ENCODE assay signal across 19 mouse cellular contexts in the genomic region with DNA sequence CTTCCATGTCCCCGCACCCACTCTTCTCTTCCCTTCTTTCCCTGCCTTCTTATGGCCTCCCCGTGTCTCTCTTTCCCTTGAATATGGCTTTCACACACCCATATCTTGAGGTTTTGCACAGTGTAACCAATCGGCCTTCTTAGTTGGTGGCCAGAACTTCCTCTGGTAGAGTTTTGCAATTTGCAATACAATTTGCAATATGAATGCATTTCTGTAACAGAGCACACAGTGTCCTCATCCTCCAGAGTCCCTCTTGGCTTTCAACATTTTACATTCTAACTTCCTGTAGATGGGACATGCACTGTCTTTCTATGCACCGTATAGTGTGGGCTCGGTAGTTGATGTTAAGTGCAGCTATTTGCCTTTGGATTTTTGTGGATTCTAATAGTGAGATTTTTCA.
DNase-seq lines count a peak whose midpoint lies in the region; ATAC-seq lines count a peak whose summit lies in the region.
"Had no signal": no experiment of that assay in that cellular context is flagged by ENCODE, and none has a peak within 500 bp of the region (broad histone marks: within the 10 kb centered on the region; RNA-seq: fewer than 3 reads in every experiment).

No protein-coding gene starts in this region.

- no peaks in the 10 kb centered on the region for H3K9me3 ChIP-seq in liver, embryonic 15.5 days (replicated peaks)
- H3K9me3 ChIP-seq in liver, embryonic 11.5 days (ENCODE audit: control insufficient read depth, low read length), result no peaks in the 10 kb centered on the region
- H3K9me3 ChIP-seq: embryonic facial prominence, embryonic 12.5 days; heart, embryonic 12.5 days; hindbrain, embryonic 10.5 days had no signal

- no peak overlapping the region for H3K9ac ChIP-seq in liver, embryonic 15.5 days
- H3K9ac ChIP-seq in liver, embryonic 11.5 days (ENCODE audit: low read depth, low read length), result no peak overlapping the region
- H3K9ac ChIP-seq: embryonic facial prominence, embryonic 12.5 days; heart, embryonic 12.5 days; hindbrain, embryonic 14.5 days had no signal

- DNase-seq in liver, embryonic 11.5 days (ENCODE audit: low spot score), result no peak
- DNase-seq in lung, postnatal 36 days, result peak; percentile 1
- DNase-seq in lung, postnatal 4 days, result no peak
- DNase-seq in gastrocnemius, adult 18-20 months (ENCODE audit: low spot score), result no peak
- DNase-seq in adrenal gland, postnatal 4 days (ENCODE audit: low spot score in 2 of 2), result no peak
- DNase-seq: adrenal gland, adult 2 months; adrenal gland, postnatal 25 days; cerebellum, adult 11 months; cerebellum, adult 8-10 months; gastrocnemius, postnatal 14 days had no signal

- H3K4me2 ChIP-seq in liver, embryonic 15.5 days, result no peak overlapping the region
- H3K4me2 ChIP-seq in liver, embryonic 11.5 days, result no peak overlapping the region
- H3K4me2 ChIP-seq: embryonic facial prominence, embryonic 12.5 days; heart, embryonic 12.5 days; hindbrain, embryonic 14.5 days had no signal

- H3K27me3 ChIP-seq in liver, embryonic 15.5 days, result no peaks in the 10 kb centered on the region
- H3K27me3 ChIP-seq in liver, embryonic 11.5 days (replicated peaks; ENCODE audit: control insufficient read depth, insufficient read depth, low read length), result no peaks in the 10 kb centered on the region
- H3K27me3 ChIP-seq: embryonic facial prominence, embryonic 12.5 days; heart, embryonic 12.5 days; Patski had no signal

- H3K36me3 ChIP-seq in liver, embryonic 15.5 days (replicated peaks), result no peaks in the 10 kb centered on the region
- no peaks in the 10 kb centered on the region for H3K36me3 ChIP-seq in liver, embryonic 11.5 days (ENCODE audit: control insufficient read depth, insufficient read depth, low read length)
- H3K36me3 ChIP-seq: embryonic facial prominence, embryonic 12.5 days; heart, embryonic 12.5 days; hindbrain, embryonic 10.5 days had no signal

- H3K27ac ChIP-seq in liver, embryonic 15.5 days (replicated peaks), result no peak overlapping the region
- no peak overlapping the region for H3K27ac ChIP-seq in liver, embryonic 11.5 days (ENCODE audit: low read depth, low read length)
- H3K27ac ChIP-seq: embryonic facial prominence, embryonic 12.5 days; hindbrain, embryonic 10.5 days; hindbrain, embryonic 14.5 days had no signal

- 61% methylated on average over 5 of the region's 5 CpGs for WGBS in liver, embryonic 15.5 days (ENCODE audit: insufficient replicate concordance)
- 74% methylated on average over 5 of the region's 5 CpGs for WGBS in liver, embryonic 11.5 days

- no peak overlapping the region for H3K4me3 ChIP-seq in liver, embryonic 15.5 days (replicated peaks)
- H3K4me3 ChIP-seq in liver, embryonic 11.5 days (ENCODE audit: low read depth, low read length), result no peak overlapping the region
- H3K4me3 ChIP-seq: embryonic facial prominence, embryonic 12.5 days; heart, embryonic 12.5 days; hindbrain, embryonic 10.5 days had no signal

- peak; percentile 37; the same call in 1 of the 2 replicates for ATAC-seq in liver, embryonic 15.5 days (ENCODE audit: insufficient read depth)
- no peak for ATAC-seq in liver, embryonic 11.5 days (replicated peaks; ENCODE audit: low FRiP score)
- peak; percentile 91 for ATAC-seq in megakaryocyte progenitor cell, adult 5-6 weeks (replicated peaks; ENCODE audit: poor library complexity)
- ATAC-seq: activated CD4-positive, CD25-positive, alpha-beta regulatory T cell, adult 4 months; forebrain, embryonic 16.5 days; Patski had no signal

- H3K4me1 ChIP-seq in liver, embryonic 15.5 days (replicated peaks), result no peaks in the 10 kb centered on the region
- H3K4me1 ChIP-seq in liver, embryonic 11.5 days (replicated peaks; ENCODE audit: control insufficient read depth, insufficient read depth, low read length), result no peaks in the 10 kb centered on the region
- H3K4me1 ChIP-seq: embryonic facial prominence, embryonic 12.5 days; hindbrain, embryonic 10.5 days had no signal
